Mouse (Mus musculus): ENCODE results near the gene Pxylp1. TPM values are rescaled to one million over a fixed set of nuclear protein-coding genes. Genes with fewer than 3 reads are reported as not detected.

The Pxylp1 gene
- polyA plus RNA-seq, 1 experiment from 2014 or later = 13.8 TPM

- no peak overlapping the region for H3K9ac ChIP-seq (ENCODE audit: low read depth, low read length)
- no peak overlapping the region for H3K27ac ChIP-seq
- no peaks in the 10 kb centered on the region for H3K36me3 ChIP-seq (ENCODE audit: insufficient read depth, low read length)
- WGBS = 89% methylated on average over 6 of the region's 6 CpGs
- H3K4me3 ChIP-seq (replicated peaks; ENCODE audit: low read depth, low read length) = no peak overlapping the region
- TF ChIP-seq CTCF (IDR thresholded peaks at IDR 0.05; ENCODE audit: low read depth) = no peak
- no peaks in the 10 kb centered on the region for H3K27me3 ChIP-seq (ENCODE audit: insufficient read depth, low read length)
- H3K4me2 ChIP-seq (ENCODE audit: low read length) = no peak overlapping the region
- ATAC-seq (replicated peaks; ENCODE audit: low FRiP score, low read depth) = no peak
- no peaks in the 10 kb centered on the region for H3K4me1 ChIP-seq (replicated peaks; ENCODE audit: insufficient read depth, low read length)
- DNase-seq (ENCODE audit: low spot score) = no peak
- H3K9me3 ChIP-seq (replicated peaks; ENCODE audit: low read length) = no peaks in the 10 kb centered on the region
Measured at GRCm38 (mm10) chr9:96835374-96835921, 57.0 kb downstream of the Pxylp1 start.

GRCm38 (mm10) chr9:96833606-96834005 is 58.9 kb downstream of the Pxylp1 start:
- ATAC-seq (replicated peaks; ENCODE audit: low FRiP score, low read depth) (no peak), DNase-seq (ENCODE audit: low spot score) (no peak)
- H3K27ac ChIP-seq = no peak overlapping the region
- no peak overlapping the region for H3K9ac ChIP-seq (ENCODE audit: low read depth, low read length)
- 70% methylated on average over 5 of the region's 5 CpGs for WGBS
- H3K9me3 ChIP-seq (replicated peaks; ENCODE audit: low read length) = no peaks in the 10 kb centered on the region
- TF ChIP-seq CTCF (IDR thresholded peaks at IDR 0.05; ENCODE audit: low read depth) = no peak
- H3K4me2 ChIP-seq (ENCODE audit: low read length) = no peak overlapping the region
- H3K27me3 ChIP-seq (ENCODE audit: insufficient read depth, low read length) = no peaks in the 10 kb centered on the region
- no peak overlapping the region for H3K4me3 ChIP-seq (replicated peaks; ENCODE audit: low read depth, low read length)
- H3K4me1 ChIP-seq (replicated peaks; ENCODE audit: insufficient read depth, low read length) = no peaks in the 10 kb centered on the region
- no peaks in the 10 kb centered on the region for H3K36me3 ChIP-seq (ENCODE audit: insufficient read depth, low read length)

- no peak for TF ChIP-seq CTCF (IDR thresholded peaks at IDR 0.05; ENCODE audit: low read depth)
- WGBS = 66% methylated on average over 4 of the region's 4 CpGs
- ATAC-seq (replicated peaks; ENCODE audit: low FRiP score, low read depth) = no peak
Measured at GRCm38 (mm10) chr9:96832516-96832915, 60.0 kb downstream of the Pxylp1 start.

GRCm38 (mm10) chr9:96830856-96831359 is 61.6 kb downstream of the Pxylp1 start:
- Histone ChIP-seq H3K36me3 (ENCODE audit: insufficient read depth, low read length) (no peaks in the 10 kb centered on the region), H3K4me1 (replicated peaks; ENCODE audit: insufficient read depth, low read length) (no peaks in the 10 kb centered on the region), H3K9ac (ENCODE audit: low read depth, low read length) (no peak overlapping the region), H3K9me3 (replicated peaks; ENCODE audit: low read length) (no peaks in the 10 kb centered on the region), H3K4me3 (replicated peaks; ENCODE audit: low read depth, low read length) (no peak overlapping the region), H3K27me3 (ENCODE audit: insufficient read depth, low read length) (no peaks in the 10 kb centered on the region), H3K4me2 (ENCODE audit: low read length) (no peak overlapping the region), H3K27ac (no peak overlapping the region)
- DNase-seq (ENCODE audit: low spot score) (no peak), ATAC-seq (replicated peaks; ENCODE audit: low FRiP score, low read depth) (no peak)
- WGBS = 74% methylated on average over 17 of the region's 17 CpGs
- no peak for TF ChIP-seq CTCF (IDR thresholded peaks at IDR 0.05; ENCODE audit: low read depth)

More at GRCm38 (mm10) chr9:96832516-96832915, 60.0 kb downstream of the Pxylp1 start:
- Histone ChIP-seq H3K27me3 (ENCODE audit: insufficient read depth, low read length) (no peaks in the 10 kb centered on the region), H3K9me3 (replicated peaks; ENCODE audit: low read length) (no peaks in the 10 kb centered on the region), H3K9ac (ENCODE audit: low read depth, low read length) (no peak overlapping the region), H3K4me2 (ENCODE audit: low read length) (no peak overlapping the region), H3K27ac (no peak overlapping the region), H3K4me3 (replicated peaks; ENCODE audit: low read depth, low read length) (no peak overlapping the region), H3K36me3 (ENCODE audit: insufficient read depth, low read length) (no peaks in the 10 kb centered on the region), H3K4me1 (replicated peaks; ENCODE audit: insufficient read depth, low read length) (no peaks in the 10 kb centered on the region)
- DNase-seq (ENCODE audit: low spot score) = no peak

- ATAC-seq (replicated peaks; ENCODE audit: low FRiP score, low read depth) (no peak), DNase-seq (ENCODE audit: low spot score) (no peak)
- 0 out of 2 replicates have a peak, but pooled peaks have one; percentile 11 for TF ChIP-seq CTCF (IDR thresholded peaks at IDR 0.05; ENCODE audit: low read depth)
- Histone ChIP-seq H3K9ac (ENCODE audit: low read depth, low read length) (no peak overlapping the region), H3K9me3 (replicated peaks; ENCODE audit: low read length) (no peaks in the 10 kb centered on the region), H3K27me3 (ENCODE audit: insufficient read depth, low read length) (no peaks in the 10 kb centered on the region), H3K4me3 (replicated peaks; ENCODE audit: low read depth, low read length) (no peak overlapping the region), H3K4me2 (ENCODE audit: low read length) (no peak overlapping the region), H3K4me1 (replicated peaks; ENCODE audit: insufficient read depth, low read length) (no peaks in the 10 kb centered on the region), H3K27ac (no peak overlapping the region), H3K36me3 (ENCODE audit: insufficient read depth, low read length) (0 out of 2 replicates have a peak, but pooled peaks cover 5% of the 10 kb centered on the region)
- WGBS = 100% methylated on average over 2 of the region's 3 CpGs
Measured at GRCm38 (mm10) chr9:96829682-96830081, 62.8 kb downstream of the Pxylp1 start.

GRCm38 (mm10) chr9:96828071-96828470 is 64.4 kb downstream of the Pxylp1 start:
- DNase-seq (ENCODE audit: low spot score) (no peak), ATAC-seq (replicated peaks; ENCODE audit: low FRiP score, low read depth) (no peak)
- Histone ChIP-seq H3K4me1 (replicated peaks; ENCODE audit: insufficient read depth, low read length) (no peaks in the 10 kb centered on the region), H3K9ac (ENCODE audit: low read depth, low read length) (no peak overlapping the region), H3K27me3 (ENCODE audit: insufficient read depth, low read length) (no peaks in the 10 kb centered on the region), H3K4me2 (ENCODE audit: low read length) (no peak overlapping the region), H3K4me3 (replicated peaks; ENCODE audit: low read depth, low read length) (no peak overlapping the region), H3K27ac (no peak overlapping the region), H3K36me3 (ENCODE audit: insufficient read depth, low read length) (0 out of 2 replicates have a peak, but pooled peaks cover 5% of the 10 kb centered on the region), H3K9me3 (replicated peaks; ENCODE audit: low read length) (no peaks in the 10 kb centered on the region)
- no peak for TF ChIP-seq CTCF (IDR thresholded peaks at IDR 0.05; ENCODE audit: low read depth)
- WGBS = 53% methylated on average over 2 of the region's 2 CpGs

All from kidney, postnatal 0 days (tissue).